In genomic region chr17:34313393-34313792, GRCm38 (mm10) we compare ENCODE assay signal across 8 mouse cellular contexts. TPM values are rescaled to one million over a fixed set of nuclear protein-coding genes. Genes with fewer than 3 reads are reported as not detected.
A peak's percentile ranks its signal among the peaks of the same experiment; 100 is the strongest.
DNase-seq lines count a peak whose midpoint lies in the region; ATAC-seq and TF ChIP-seq lines count a peak whose summit lies in the region.

No protein-coding gene starts in this region.

- peak; percentile 93 for TF ChIP-seq CTCF in hindbrain, postnatal 0 days (IDR thresholded peaks at IDR 0.05; ENCODE audit: low read depth)

- WGBS in kidney, embryonic 15.5 days, result 38% methylated on average over 3 of the region's 3 CpGs
- 33% methylated on average over 3 of the region's 3 CpGs for WGBS in hindbrain, postnatal 0 days
- 35% methylated on average over 3 of the region's 3 CpGs for WGBS in neural tube, embryonic 11.5 days

- no peaks in the 10 kb centered on the region for H3K27me3 ChIP-seq in kidney, embryonic 15.5 days
- H3K27me3 ChIP-seq in hindbrain, postnatal 0 days (ENCODE audit: insufficient read depth, low read length), result no peaks in the 10 kb centered on the region
- no peaks in the 10 kb centered on the region for H3K27me3 ChIP-seq in neural tube, embryonic 11.5 days (ENCODE audit: control insufficient read depth, insufficient read depth, low read length)

- no peak overlapping the region for H3K9ac ChIP-seq in kidney, embryonic 15.5 days
- no peak overlapping the region for H3K9ac ChIP-seq in hindbrain, postnatal 0 days (replicated peaks; ENCODE audit: low read length)
- no peak overlapping the region for H3K9ac ChIP-seq in neural tube, embryonic 11.5 days (ENCODE audit: low read length)

- no peaks in the 10 kb centered on the region for H3K9me3 ChIP-seq in kidney, embryonic 15.5 days (replicated peaks)
- H3K9me3 ChIP-seq in hindbrain, postnatal 0 days (ENCODE audit: low read length), result no peaks in the 10 kb centered on the region
- H3K9me3 ChIP-seq in neural tube, embryonic 11.5 days (ENCODE audit: control insufficient read depth, low read length), result no peaks in the 10 kb centered on the region

- H3K4me1 ChIP-seq in kidney, embryonic 15.5 days, result peaks cover 10% of the 10 kb centered on the region; the same call in 1 of the 2 replicates
- H3K4me1 ChIP-seq in hindbrain, postnatal 0 days (ENCODE audit: insufficient read depth, low read length), result peaks cover 4% of the 10 kb centered on the region; the same call in 1 of the 2 replicates
- no peaks in the 10 kb centered on the region for H3K4me1 ChIP-seq in neural tube, embryonic 11.5 days (ENCODE audit: control insufficient read depth, insufficient read depth, low read length)

- DNase-seq in kidney, adult 11 months, result peak; percentile 50
- DNase-seq in brain, adult 2 months (ENCODE audit: low read depth, low spot score), result peak; percentile 81
- DNase-seq in fibroblast of lung, adult 2 months (ENCODE audit: low read depth), result peak; percentile 44
- peak; percentile 84 for DNase-seq in hindbrain, postnatal 0 days (ENCODE audit: low spot score)
- DNase-seq in left cerebral cortex, postnatal 4 days, result peak; percentile 75
- DNase-seq in neural tube, embryonic 11.5 days (ENCODE audit: low spot score), result peak; percentile 80
- DNase-seq in testis, postnatal 14 days (ENCODE audit: low spot score), result peak; percentile 28

- H3K27ac ChIP-seq in kidney, embryonic 15.5 days, result no peak overlapping the region
- H3K27ac ChIP-seq in hindbrain, postnatal 0 days, result no peak overlapping the region
- no peak overlapping the region for H3K27ac ChIP-seq in neural tube, embryonic 11.5 days (ENCODE audit: low read depth, low read length)

- no peak overlapping the region for H3K4me3 ChIP-seq in kidney, embryonic 15.5 days (replicated peaks)
- no peak overlapping the region for H3K4me3 ChIP-seq in hindbrain, postnatal 0 days (ENCODE audit: low read length)
- no peak overlapping the region for H3K4me3 ChIP-seq in neural tube, embryonic 11.5 days (ENCODE audit: low read depth, low read length)

- ATAC-seq in kidney, embryonic 15.5 days (replicated peaks; ENCODE audit: low FRiP score), result no peak
- peak; percentile 78 for ATAC-seq in hindbrain, postnatal 0 days
- ATAC-seq in neural tube, embryonic 11.5 days (ENCODE audit: insufficient read depth, low FRiP score, low TSS enrichment), result no peak

- intact Hi-C loops in left cerebral cortex, postnatal 4 days (cut with DNase I), result loop anchor here (5.0 kb wide), 1 partner anchor 51 kb away; no protein-coding TSS in a partner anchor

- no peak overlapping the region for H3K4me2 ChIP-seq in kidney, embryonic 15.5 days
- no peak overlapping the region for H3K4me2 ChIP-seq in hindbrain, postnatal 0 days (ENCODE audit: low read depth, low read length)
- H3K4me2 ChIP-seq in neural tube, embryonic 11.5 days (ENCODE audit: low read depth), result no peak overlapping the region

- no peaks in the 10 kb centered on the region for H3K36me3 ChIP-seq in kidney, embryonic 15.5 days
- H3K36me3 ChIP-seq in hindbrain, postnatal 0 days (ENCODE audit: insufficient read depth, low read length), result no peaks in the 10 kb centered on the region
- H3K36me3 ChIP-seq in neural tube, embryonic 11.5 days (ENCODE audit: control insufficient read depth, insufficient read depth, low read length), result no peaks in the 10 kb centered on the region

RNA-seq across cellular contexts. Expression of gene H2-Eb1, which starts 7.7 kb away (rescaled TPM):
- 6.2 and 6.9 TPM in 2 replicates for polyA plus RNA-seq in kidney, embryonic 15.5 days (2015; fragmentation: Nextera tagmentation; extraction: Ambion mirVana)
- 0.52 and 0.93 TPM in 2 replicates for total RNA-seq in hindbrain, postnatal 0 days (2014; rRNA removed)
- 4.1 and 5.3 TPM in 2 replicates for polyA plus RNA-seq in hindbrain, postnatal 0 days (2015; fragmentation: Nextera tagmentation; extraction: Ambion mirVana)
- total RNA-seq in left cerebral cortex, postnatal 4 days (2021), result 1 to 10 TPM in 1 of 2 experiments, under 1 TPM in 1; 0.48 to 2.3 TPM
- 0.70 and 1.8 TPM in 2 replicates for polyA plus RNA-seq in neural tube, embryonic 11.5 days (2014; fragmentation: Nextera tagmentation; extraction: Ambion mirVana)

RNA-seq across cellular contexts. Expression of gene H2-Eb2, which starts 12.1 kb away (rescaled TPM):
- polyA plus RNA-seq in kidney, embryonic 15.5 days (2015; fragmentation: Nextera tagmentation; extraction: Ambion mirVana), result not detected in 2 replicates
- 0.05 and 0.07 TPM in 2 replicates for total RNA-seq in hindbrain, postnatal 0 days (2014; rRNA removed)
- 0.10 and 0.20 TPM in 2 replicates for polyA plus RNA-seq in hindbrain, postnatal 0 days (2015; fragmentation: Nextera tagmentation; extraction: Ambion mirVana)
- total RNA-seq in left cerebral cortex, postnatal 4 days (2021), result not detected
- not detected in 2 replicates for polyA plus RNA-seq in neural tube, embryonic 11.5 days (2014; fragmentation: Nextera tagmentation; extraction: Ambion mirVana)

RNA-seq across cellular contexts. Expression of gene H2-Aa, which starts 25.8 kb away (rescaled TPM):
- 2.1 and 2.3 TPM in 2 replicates for polyA plus RNA-seq in kidney, embryonic 15.5 days (2015; fragmentation: Nextera tagmentation; extraction: Ambion mirVana)
- total RNA-seq in hindbrain, postnatal 0 days (2014; rRNA removed), result 1.0 and 1.3 TPM in 2 replicates
- 0.95 and 1.4 TPM in 2 replicates for polyA plus RNA-seq in hindbrain, postnatal 0 days (2015; fragmentation: Nextera tagmentation; extraction: Ambion mirVana)
- 1 to 10 TPM in 1 of 2 experiments, under 1 TPM in 1; 0.68 to 1.2 TPM for total RNA-seq in left cerebral cortex, postnatal 4 days (2021)
- polyA plus RNA-seq in neural tube, embryonic 11.5 days (2014; fragmentation: Nextera tagmentation; extraction: Ambion mirVana), result not detected in 2 replicates

RNA-seq across cellular contexts. Expression of gene Btnl2, which starts 41.2 kb away (rescaled TPM):
- polyA plus RNA-seq in kidney, embryonic 15.5 days (2015; fragmentation: Nextera tagmentation; extraction: Ambion mirVana), result 0.08 and 0.16 TPM in 2 replicates
- total RNA-seq in hindbrain, postnatal 0 days (2014; rRNA removed), result not detected in 2 replicates
- polyA plus RNA-seq in hindbrain, postnatal 0 days (2015; fragmentation: Nextera tagmentation; extraction: Ambion mirVana), result 0.08 TPM in 1 of 2 replicates, not detected in the other
- total RNA-seq in left cerebral cortex, postnatal 4 days (2021), result under 1 TPM; 0.36 to 0.38 TPM
- polyA plus RNA-seq in neural tube, embryonic 11.5 days (2014; fragmentation: Nextera tagmentation; extraction: Ambion mirVana), result not detected in 2 replicates

RNA-seq across cellular contexts. Expression of gene H2-Ab1, which starts 55.9 kb away (rescaled TPM):
- polyA plus RNA-seq in kidney, embryonic 15.5 days (2015; fragmentation: Nextera tagmentation; extraction: Ambion mirVana), result 23.3 and 27.5 TPM in 2 replicates
- total RNA-seq in hindbrain, postnatal 0 days (2014; rRNA removed), result 1.1 and 3.5 TPM in 2 replicates
- polyA plus RNA-seq in hindbrain, postnatal 0 days (2015; fragmentation: Nextera tagmentation; extraction: Ambion mirVana), result 2.9 and 3.1 TPM in 2 replicates
- total RNA-seq in left cerebral cortex, postnatal 4 days (2021), result 1 to 10 TPM in 1 of 2 experiments, under 1 TPM in 1; 0.80 to 1.2 TPM
- 2.6 and 4.5 TPM in 2 replicates for polyA plus RNA-seq in neural tube, embryonic 11.5 days (2014; fragmentation: Nextera tagmentation; extraction: Ambion mirVana)

Comparison
In these comparisons a context has a peak if more than half of its experiments do, and no peak if none do; other contexts are left out.
1. DNase-seq: peak in every context shown above with its lines; median percentile 84 in hindbrain, postnatal 0 days; 81 in brain, adult 2 months; 80 in neural tube, embryonic 11.5 days; 75 in left cerebral cortex, postnatal 4 days; 50 in kidney, adult 11 months; 44 in fibroblast of lung, adult 2 months; 28 in testis, postnatal 14 days.